Mouse (Mus musculus) gastrocnemius, postnatal 4 days (tissue): ENCODE data around the gene Dbndd1. TPM values are rescaled to one million over a fixed set of nuclear protein-coding genes. Genes with fewer than 3 reads are reported as not detected.
A peak's percentile ranks its signal among the peaks of the same experiment; 100 is the strongest.
"Not testable (repeated sequence)": the region's sequence is repeated elsewhere in the genome, so short reads cannot be mapped to it uniquely, and the experiment has no call there.

Source experiments
- DNase-seq, 2 experiments: peaks; one replicate each; pipeline ENCODE4 v3.0.0; 2021 to 2022; ENCODE audit warnings: low spot score in 2 of 2, mixed read lengths in 2 of 2
- total RNA-seq, 2 experiments: library from RNA; stranded (reverse); gene quantifications; 2 replicates each; pipeline ENCODE4 v1.2.3; 2021

Dbndd1 gene
- total RNA-seq, 2 experiments from 2014 or later: 0.44 to 0.57 TPM

- DNase-seq: no peak
Observed at GRCm38 (mm10) chr8:123498963-123499362, 16.3 kb downstream of the Dbndd1 start.

DNA sequence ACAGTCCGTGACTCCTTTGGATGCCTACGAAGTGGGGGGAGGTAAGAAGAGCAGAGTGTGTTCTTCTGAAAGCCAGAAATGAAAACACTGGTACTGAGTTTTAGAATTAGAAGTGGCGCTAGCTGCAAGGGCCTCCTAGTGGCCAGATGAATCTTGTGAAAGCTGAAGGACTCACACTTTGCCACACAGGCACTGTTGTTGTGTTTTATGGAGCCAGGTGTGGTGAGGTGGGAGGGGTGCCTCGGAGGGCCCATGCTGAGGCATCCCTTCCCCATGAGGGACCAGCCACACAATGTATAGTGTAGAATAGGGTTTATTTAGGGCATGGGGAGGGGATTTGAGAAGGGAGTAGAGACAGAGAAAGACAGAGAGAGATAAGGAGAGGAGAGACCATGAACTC, 17.6 kb downstream of the Dbndd1 start:
- DNase-seq: no peak

DNA sequence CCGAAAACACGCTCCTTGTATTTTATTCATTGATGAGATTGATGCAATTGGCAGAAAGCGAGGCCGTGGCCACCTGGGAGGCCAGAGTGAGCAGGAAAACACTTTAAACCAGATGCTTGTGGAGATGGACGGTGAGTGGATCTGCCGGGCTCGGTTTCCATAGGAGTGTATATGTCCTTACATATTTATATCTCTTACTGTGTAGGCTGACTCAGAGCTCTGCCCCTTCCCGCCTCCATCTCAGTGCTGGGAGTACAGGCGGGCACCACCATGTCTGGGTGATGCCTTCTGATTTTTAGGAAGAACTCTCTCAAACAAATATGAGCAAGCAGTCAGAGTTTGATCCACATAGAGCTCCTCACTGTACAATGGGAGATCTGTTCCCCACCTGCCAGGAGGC, 22.4 kb downstream of the Dbndd1 start:
- no peak for DNase-seq

- DNase-seq: no peak
Observed at GRCm38 (mm10) chr8:123491280-123492075, 23.8 kb downstream of the Dbndd1 start.

DNA sequence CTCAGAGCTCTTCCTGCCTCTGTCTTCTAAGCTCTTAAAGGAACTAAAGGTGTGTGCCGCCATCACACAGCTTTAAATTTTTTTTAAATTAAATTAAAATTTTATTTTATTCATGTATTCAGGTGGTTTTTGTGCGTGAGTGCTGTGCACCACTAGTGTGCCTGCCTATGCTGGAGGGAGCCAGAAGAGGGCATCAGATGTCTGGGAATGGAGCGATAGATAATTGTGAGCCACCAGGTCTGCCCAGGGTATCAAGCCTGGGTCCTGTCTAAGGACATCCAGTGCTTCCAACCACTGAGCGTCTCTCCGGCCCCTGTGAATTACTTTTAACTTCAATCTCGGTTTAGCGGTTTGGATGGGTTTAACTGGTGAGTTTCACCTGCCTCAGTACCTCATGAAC, 32.6 kb downstream of the Dbndd1 start:
- no peak for DNase-seq

DNA sequence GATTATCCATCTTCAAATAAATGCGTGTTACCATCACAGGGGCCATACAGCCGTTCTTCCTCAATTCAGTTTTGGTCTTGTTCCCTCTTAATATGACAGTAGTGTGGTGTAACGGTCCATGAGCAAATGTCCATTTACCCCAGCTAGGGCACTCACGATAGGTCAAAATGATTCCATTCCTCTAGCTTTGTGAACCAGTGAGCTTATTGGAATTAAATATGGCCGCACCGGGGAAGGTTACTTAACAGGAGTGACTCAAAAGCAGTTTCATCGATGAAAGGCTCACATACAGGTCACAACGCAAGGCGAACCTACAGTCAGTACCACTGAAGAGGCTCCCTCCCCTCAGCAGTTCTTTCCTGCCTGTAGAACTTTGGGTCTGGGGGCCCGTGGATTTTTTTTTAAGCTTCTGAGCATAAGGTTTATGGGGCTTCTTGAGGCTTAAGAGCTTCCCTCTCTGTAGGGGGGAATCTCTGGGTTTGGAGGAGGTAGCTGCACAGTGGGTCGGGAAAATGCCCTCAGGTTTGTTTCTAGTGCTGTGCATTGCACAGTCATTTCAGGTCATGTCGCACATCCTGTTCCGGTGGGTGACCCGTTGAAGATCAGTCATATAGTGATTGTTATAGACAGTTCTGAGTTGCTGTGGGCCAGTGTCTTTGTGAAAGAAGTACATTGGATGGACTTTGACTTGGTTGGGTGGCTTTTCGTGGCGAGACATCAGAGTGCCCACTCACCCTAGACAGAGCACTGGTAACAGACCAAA, 36.6 kb downstream of the Dbndd1 start:
- no peak for DNase-seq

- peak; percentile 88 to 95 for DNase-seq
Observed at GRCm38 (mm10) chr8:123477737-123478258, 37.5 kb downstream of the Dbndd1 start, which contains the start of gene Afg3l1. Gene Afg3l1, plus strand, starts transcription at chr8:123477903.

DNA sequence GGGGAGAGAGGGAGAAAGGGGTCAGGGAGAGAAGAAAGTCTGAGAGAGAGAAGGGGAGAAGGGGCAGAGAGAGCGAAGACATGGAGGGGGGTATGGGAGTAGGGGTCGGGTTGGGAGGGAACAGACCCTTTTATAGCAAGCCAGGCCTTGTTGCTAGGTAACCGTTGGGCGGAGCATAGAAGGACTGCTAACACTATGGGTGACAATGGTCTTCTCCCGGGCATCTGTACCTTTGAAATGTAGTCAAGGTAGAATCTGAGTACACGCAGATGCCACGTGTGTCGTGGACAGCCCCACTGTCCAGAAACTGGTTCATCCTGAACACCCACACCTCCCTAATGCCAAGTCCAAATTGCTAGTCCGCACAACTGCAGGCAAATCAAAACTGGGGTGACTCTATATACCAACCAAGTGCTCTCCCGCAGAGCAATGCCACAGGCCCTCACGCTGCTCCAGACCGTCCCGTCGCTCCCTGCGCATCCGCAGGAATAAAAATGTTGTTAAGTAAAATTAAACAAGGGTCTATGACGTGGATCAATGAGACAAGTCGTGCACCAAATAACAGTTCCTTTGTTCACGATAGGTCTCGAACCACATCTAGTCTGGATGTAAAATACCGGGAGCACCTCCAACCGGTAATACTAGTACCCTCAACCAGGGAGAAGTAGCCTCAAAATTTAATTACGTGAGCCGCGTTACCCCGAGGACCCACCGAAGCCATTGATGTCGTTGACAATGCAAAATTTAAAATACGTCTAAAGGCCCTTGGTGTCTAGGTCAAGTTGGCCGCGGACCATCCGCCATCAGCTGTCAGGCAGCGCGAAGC, 38.1 kb downstream of the Dbndd1 start:
- DNase-seq: no peak

DNA sequence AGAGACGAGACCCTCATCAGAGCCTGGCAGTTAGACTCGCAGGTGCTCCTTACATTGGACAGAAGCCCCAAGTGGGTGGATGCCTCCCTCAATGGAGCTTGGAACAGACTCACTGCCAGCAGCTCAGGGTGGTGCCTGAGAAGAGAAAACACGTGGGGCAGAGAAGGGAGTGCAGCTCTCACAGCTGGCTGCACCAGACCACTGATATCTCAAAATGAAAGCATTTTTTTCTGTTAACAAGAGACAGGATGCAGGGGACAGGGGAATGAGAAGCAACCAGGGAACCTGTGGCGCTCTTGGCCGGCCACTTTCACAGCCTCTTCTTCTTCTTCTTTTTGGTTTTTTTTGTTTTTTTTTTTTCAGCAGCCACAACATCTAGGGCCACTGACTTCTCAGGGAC, 40.7 kb downstream of the Dbndd1 start:
- DNase-seq: not testable (repeated sequence)

- DNase-seq: not testable (repeated sequence)
Observed at GRCm38 (mm10) chr8:123472991-123473390, 42.3 kb downstream of the Dbndd1 start.

DNA sequence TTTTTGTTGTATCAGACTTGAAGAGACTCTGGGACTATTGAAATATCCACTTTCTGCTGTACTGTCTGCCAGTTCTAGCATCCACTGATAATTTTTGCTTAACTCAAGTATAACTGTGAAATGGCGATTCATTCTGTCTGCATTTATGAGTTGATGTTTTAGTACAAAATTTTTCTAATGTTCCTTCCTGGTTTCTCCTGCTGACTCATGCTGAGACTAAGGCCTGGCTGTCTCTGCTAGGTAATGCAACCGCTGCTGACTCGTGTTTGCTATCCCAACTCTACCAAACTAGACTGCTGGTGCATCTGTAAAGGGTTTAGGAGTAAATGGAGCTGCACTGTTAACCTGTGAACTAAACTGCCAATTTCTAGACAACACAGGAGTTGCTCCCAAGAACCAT, 47.8 kb downstream of the Dbndd1 start:
- no peak for DNase-seq

DNA sequence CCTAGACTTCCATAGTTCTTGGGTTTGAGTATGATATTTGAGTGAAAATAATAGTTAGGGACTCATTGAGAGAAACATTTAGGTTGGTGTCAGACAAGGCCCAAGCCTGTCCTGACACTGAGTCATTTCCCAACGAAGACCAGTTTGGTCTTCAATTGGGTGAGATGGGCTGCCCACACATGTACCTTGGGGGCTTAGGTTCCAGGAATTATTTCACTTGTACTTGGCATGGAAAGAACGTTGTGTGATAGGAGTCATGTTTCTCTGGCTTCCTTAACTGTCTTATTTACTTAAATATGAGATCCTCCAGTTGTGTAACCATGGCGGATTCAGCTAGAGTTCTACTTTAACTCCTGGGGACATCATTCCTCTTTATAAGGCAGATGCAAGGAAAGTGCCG, 51.6 kb downstream of the Dbndd1 start:
- DNase-seq: no peak

Other genes starting within 250 kb of the Dbndd1 start
- 10 to 100 TPM in 1 of 2 experiments, 1 to 10 TPM in 1; 9.5 to 12.1 TPM for gene Fanca, start 196.9 kb downstream of the Dbndd1 start, total RNA-seq
- 1 to 10 TPM in 1 of 2 experiments, under 1 TPM in 1; 0.70 to 1.3 TPM for gene Spire2, start 182.8 kb downstream of the Dbndd1 start, total RNA-seq
- gene Tcf25, start 141.7 kb downstream of the Dbndd1 start, total RNA-seq: 100 to 1,000 TPM; 174 to 177 TPM
- gene Mc1r, start 108.4 kb downstream of the Dbndd1 start, total RNA-seq: not detected
- under 1 TPM; 0.61 to 0.96 TPM for gene Tubb3, start 104.0 kb downstream of the Dbndd1 start, total RNA-seq
- gene Def8, start 91.9 kb downstream of the Dbndd1 start, total RNA-seq: 10 to 100 TPM; 32.2 to 37.3 TPM
- 10 to 100 TPM; 39.4 to 48.5 TPM for gene Afg3l1, start 37.6 kb downstream of the Dbndd1 start, total RNA-seq
- 10 to 100 TPM; 10.7 to 13.0 TPM for gene Gas8, start 3.4 kb upstream of the Dbndd1 start, total RNA-seq
- 1 to 10 TPM; 6.9 to 8.0 TPM for gene Rhou, start 138.5 kb upstream of the Dbndd1 start, total RNA-seq